Mouse (Mus musculus) brown adipose tissue, adult 24 weeks (tissue): Measurements from ENCODE around the gene Gpr143. TPM values are rescaled to one million over a fixed set of nuclear protein-coding genes. Genes with fewer than 3 reads are reported as not detected.

Source experiments
- H3K27ac ChIP-seq: fragments of 200-500 bp; replicated peaks from 2 replicates; pipeline ENCODE4 v1.5.1; 2012; ENCODE audit warnings: low read depth, mild to moderate bottlenecking, low read length
- H3K4me1 ChIP-seq: fragments of 200-500 bp; 2 replicates; pipeline ENCODE4 v1.6.1; 2012; ENCODE audit warnings: low read length, mixed read lengths; ENCODE audit not compliant: control insufficient read depth, insufficient read depth, insufficient read length
- H3K4me3 ChIP-seq: fragments of 200-500 bp; 2 replicates; pipeline ENCODE4 v1.5.1; 2012; ENCODE audit warnings: low read depth, mild to moderate bottlenecking, low read length, moderate library complexity; ENCODE audit not compliant: insufficient read depth
- polyA plus RNA-seq: library from polyadenylated mRNA; stranded (reverse); fragments of >200 nt; gene quantifications from 2 replicates; pipeline ENCODE4 v1.2.4, GENCODE M21; 2012; ENCODE audit not compliant: missing spikeins, insufficient read depth, insufficient read length

Gene Gpr143
- polyA plus RNA-seq, result not detected in 2 replicates

GRCm38 (mm10) chrX:152781720-152782403 is at the start of gene Gpr143:
Gpr143 (plus strand) TSS chrX:152781921.
- Histone ChIP-seq H3K27ac (no peak within 1 kb of the TSS), H3K4me1 (no peaks in the 10 kb centered on the region), H3K4me3 (no peak within 1 kb of the TSS)

DNA sequence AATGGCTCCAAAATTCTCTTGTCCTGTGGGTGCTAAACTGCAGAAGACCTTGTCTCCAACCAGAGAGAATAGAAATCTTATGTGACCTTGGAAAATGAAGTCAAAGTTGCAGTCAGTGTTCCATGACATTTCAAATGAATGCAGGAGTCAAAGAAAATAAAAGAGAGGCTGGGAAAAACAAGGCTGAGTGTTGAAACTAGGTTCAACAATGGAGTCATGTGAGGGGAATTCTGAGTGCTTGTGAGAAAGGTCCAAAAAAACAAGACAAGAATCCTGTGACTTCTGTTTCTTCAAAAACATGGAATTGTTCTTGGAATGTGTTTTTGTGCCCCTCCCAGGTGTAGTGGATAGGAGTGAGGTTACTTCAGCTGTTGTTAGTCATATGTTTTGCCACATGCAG is 46.4 kb upstream of the Gpr143 start:
- H3K4me3 ChIP-seq, result no peak overlapping the region
- no peaks in the 10 kb centered on the region for H3K4me1 ChIP-seq
- no peak overlapping the region for H3K27ac ChIP-seq

GRCm38 (mm10) chrX:152738191-152738590 is 43.5 kb upstream of the Gpr143 start:
- H3K4me3 ChIP-seq, result no peak overlapping the region
- H3K27ac ChIP-seq, result no peak overlapping the region
- no peaks in the 10 kb centered on the region for H3K4me1 ChIP-seq

DNA sequence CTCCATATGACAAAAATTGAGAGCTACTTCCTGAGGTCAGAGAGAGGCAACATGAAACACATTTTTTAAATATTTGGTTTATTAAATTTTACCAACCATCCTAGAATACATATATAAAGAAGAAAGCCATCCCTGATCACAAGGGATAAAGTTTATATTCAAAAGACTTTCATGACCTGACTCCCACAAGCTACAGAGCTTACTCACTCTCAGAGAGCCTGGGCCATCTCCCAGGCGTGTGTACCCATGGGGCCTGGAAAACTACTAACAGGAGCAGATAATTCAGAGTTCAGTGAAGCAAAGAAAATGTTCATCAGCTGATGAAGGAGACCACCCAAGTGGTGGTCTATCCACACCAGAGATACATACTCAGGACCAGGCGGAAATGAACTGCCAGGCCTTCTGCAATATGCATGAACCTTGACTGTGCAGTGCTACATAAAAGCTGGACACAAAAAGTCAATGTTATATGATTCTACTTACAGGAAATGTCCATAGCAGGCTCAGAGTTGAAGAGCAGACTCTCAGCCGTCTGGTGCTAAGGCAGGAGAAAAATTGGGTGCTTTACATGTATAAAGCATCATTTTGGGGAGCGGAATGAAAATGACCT is 42.9 kb upstream of the Gpr143 start:
- Histone ChIP-seq H3K27ac (no peak overlapping the region), H3K4me3 (no peak overlapping the region), H3K4me1 (no peaks in the 10 kb centered on the region)

DNA sequence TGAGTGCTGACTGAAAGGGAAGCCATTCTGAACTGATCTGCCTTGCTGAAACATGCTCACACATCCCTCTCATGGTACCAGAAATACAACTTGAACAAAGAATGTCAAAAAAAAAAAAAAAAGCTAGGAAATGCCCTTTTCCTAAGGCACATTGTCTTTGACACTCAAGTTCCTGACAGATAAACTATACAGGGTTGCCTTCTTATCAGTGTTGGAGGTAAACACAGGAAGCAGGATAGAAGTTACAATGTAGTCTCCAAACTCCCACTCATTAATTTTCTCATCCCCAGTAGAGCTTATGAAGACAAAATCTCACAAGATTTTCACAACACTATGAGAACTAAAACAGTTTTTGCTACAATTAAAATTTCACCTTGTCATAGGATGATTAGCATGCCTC is 38.1 kb upstream of the Gpr143 start:
- Histone ChIP-seq H3K4me1 (no peaks in the 10 kb centered on the region), H3K27ac (no peak overlapping the region), H3K4me3 (no peak overlapping the region)

DNA sequence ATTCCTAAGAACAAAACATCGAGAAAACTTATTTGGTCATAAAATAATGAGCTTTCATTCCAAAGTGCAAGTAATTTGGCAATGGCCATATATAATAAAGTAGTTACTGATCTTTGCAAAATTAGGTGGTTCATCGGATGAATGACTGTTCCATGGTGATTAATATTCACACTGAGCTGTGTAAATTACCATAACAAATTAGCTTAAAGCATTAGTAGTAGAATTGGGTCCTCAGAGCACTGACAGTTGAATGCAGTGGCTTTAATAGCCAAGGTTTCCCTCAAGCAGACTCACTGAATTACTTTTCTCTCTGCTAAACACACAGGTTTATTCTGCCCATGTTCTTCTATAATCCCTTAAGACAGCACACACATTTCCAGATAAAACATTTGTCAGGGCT is 35.8 kb upstream of the Gpr143 start:
- Histone ChIP-seq H3K27ac (no peak overlapping the region), H3K4me3 (no peak overlapping the region), H3K4me1 (no peaks in the 10 kb centered on the region)

DNA sequence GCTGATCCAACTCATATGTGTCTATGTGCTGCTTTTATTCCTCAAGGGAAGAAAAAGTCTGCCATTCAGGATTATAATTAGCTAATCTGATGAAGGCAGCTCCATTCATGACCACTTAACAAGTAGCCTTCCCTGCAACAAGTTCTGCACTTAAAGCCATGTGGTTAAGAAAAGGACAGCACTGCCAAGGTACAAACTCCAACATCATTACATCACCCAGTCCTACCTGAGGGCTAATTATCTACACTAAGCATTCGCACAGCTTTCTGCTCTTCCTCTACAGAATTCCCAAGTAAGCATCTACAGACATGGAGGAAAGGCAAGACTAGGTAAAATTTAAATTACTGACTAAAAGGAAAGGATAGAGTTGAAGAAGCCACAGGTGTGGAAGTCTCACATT is 25.9 kb upstream of the Gpr143 start:
- H3K4me3 ChIP-seq, result no peak overlapping the region
- H3K27ac ChIP-seq, result no peak overlapping the region
- H3K4me1 ChIP-seq, result no peaks in the 10 kb centered on the region

DNA sequence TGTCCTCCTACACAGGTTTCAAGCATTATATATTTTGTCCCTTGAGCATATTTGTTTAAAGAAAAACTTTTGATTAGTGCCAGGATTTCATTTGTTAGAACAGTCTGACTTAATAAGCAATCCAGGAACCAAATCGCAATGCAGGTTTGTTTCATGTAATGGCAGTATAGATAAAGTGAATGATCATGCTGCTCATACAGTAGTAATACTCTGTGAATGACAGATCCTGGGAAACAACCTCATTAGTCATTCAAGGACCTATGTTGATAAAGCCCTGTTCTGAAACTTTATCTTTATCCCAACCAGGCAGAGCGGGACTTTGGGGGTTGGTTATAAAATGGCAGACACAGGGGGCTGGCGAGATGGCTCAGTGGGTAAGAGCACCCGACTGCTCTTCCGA is 25.4 kb upstream of the Gpr143 start:
- Histone ChIP-seq H3K4me1 (no peaks in the 10 kb centered on the region), H3K27ac (no peak overlapping the region), H3K4me3 (no peak overlapping the region)

- Histone ChIP-seq H3K4me1 (no peaks in the 10 kb centered on the region), H3K27ac (no peak overlapping the region), H3K4me3 (no peak overlapping the region)
These were observed 19.3 kb upstream of the Gpr143 start for GRCm38 (mm10) chrX:152762437-152762836.

- Histone ChIP-seq H3K4me1 (no peaks in the 10 kb centered on the region), H3K4me3 (no peak overlapping the region), H3K27ac (no peak overlapping the region)
These were observed 18.9 kb upstream of the Gpr143 start for GRCm38 (mm10) chrX:152762855-152763254.

DNA sequence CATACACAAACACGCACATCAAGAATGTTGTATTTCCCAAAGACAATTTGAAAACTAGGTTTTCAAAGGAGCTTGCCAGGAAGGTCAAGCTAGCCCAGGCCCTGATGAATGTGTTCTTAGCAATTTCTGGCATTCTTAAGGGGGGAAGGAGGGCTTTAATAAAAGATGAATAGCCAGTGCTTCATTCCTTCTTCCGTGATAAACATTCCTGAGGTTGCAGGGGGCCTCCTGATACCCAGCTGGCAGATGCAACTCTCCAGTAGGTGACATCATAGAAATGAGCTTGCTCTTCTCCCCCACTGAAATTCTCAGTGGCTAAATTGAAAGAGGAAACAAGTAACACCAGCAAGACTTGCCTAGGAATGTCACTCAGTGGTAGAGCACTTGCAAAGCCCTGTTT is 17.6 kb upstream of the Gpr143 start:
- H3K4me3 ChIP-seq, result no peak overlapping the region
- H3K4me1 ChIP-seq, result no peaks in the 10 kb centered on the region
- H3K27ac ChIP-seq, result no peak overlapping the region

GRCm38 (mm10) chrX:152768891-152769599 is 12.7 kb upstream of the Gpr143 start, which contains the start of gene Shroom2:
Shroom2 (minus strand) TSS chrX:152769465.
- no peak within 1 kb of the TSS for H3K27ac ChIP-seq
- H3K4me1 ChIP-seq, result no peaks in the 10 kb centered on the region
- H3K4me3 ChIP-seq, result peak within 1 kb of the TSS; percentile 77

DNA sequence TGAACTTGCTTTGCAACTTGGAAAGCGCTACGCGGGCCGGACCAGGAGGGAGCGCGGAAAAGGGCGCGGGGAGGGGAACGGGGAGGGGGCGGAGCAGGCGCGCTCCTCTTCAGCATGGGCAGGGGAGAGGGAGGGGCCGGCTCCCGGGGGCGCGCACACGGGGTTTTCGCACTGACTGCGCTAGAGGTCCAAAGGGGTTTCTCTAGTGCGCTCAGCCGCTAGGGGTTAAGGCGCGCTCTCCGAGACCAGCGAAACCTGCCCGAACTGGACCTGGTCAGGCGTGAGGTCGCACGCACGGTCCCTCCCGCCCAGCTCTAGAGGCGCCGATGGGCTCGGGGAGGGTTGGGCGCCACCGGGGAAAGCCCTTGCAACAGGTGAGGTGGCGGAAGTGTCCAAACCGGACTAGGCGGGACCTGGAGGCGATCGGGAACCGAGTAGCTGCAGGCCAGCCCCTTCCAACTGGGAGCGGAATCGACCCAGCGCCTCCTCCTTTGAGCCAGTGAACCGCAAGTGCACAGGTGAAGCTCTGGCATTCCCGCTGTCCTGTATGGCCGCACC is 12.0 kb upstream of the Gpr143 start:
- Histone ChIP-seq H3K4me3 (peak overlapping the region; percentile 77), H3K27ac (no peak overlapping the region), H3K4me1 (no peaks in the 10 kb centered on the region)

DNA sequence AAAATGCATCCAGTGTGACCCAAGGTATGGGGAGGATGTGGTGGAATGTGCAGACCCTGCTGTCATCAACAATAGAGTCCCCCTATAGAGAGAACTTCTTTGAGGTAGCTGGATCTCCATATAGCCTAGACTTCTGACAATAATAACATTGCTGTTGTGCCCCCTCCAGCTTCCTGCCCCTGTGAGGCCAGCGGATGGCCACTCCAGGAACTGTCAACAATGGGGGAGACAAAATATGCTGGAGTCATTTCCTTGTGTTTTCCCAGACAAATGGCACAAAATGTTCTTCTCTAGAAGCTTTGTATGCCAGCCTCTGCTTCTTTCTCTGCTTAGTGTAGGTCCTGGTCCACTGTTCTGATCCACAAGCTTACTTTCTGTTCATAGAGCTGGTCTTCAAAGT is 6.4 kb downstream of the Gpr143 start:
- Histone ChIP-seq H3K27ac (no peak overlapping the region; the same call in 1 of the 2 replicates), H3K4me1 (no peaks in the 10 kb centered on the region), H3K4me3 (no peak overlapping the region)

GRCm38 (mm10) chrX:152788611-152789010 is 6.9 kb downstream of the Gpr143 start:
- no peak overlapping the region; the same call in 1 of the 2 replicates for H3K27ac ChIP-seq
- H3K4me1 ChIP-seq, result no peaks in the 10 kb centered on the region
- no peak overlapping the region for H3K4me3 ChIP-seq
